Mouse (Mus musculus) ES-E14 (cell line): ENCODE measurements around the gene Baiap2. TPM values are rescaled to one million over a fixed set of nuclear protein-coding genes. Genes with fewer than 3 reads are reported as not detected.

Experiments used
- DNase-seq: peaks from one replicate; pipeline ENCODE4 v3.0.0-alpha.2; 2013; ENCODE audit warnings: low read depth, low spot score
- H3K27ac ChIP-seq: 2 replicates; pipeline ENCODE4 v1.5.1; 2012; ENCODE audit warnings: low read depth, mild to moderate bottlenecking, low read length, moderate library complexity, mixed read lengths; ENCODE audit not compliant: poor library complexity, insufficient read depth, severe bottlenecking
- H3K36me3 ChIP-seq: 2 replicates; pipeline ENCODE4 v1.6.1; 2012; ENCODE audit warnings: mild to moderate bottlenecking, low read length, moderate library complexity, mixed read lengths; ENCODE audit not compliant: control insufficient read depth, poor library complexity, insufficient read depth, severe bottlenecking
- H3K4me1 ChIP-seq, 2 experiments: fragments of 150-350 bp in 1 of 2; sonication (generic) in 1 of 2; 2 replicates each; pipeline ENCODE4 v1.6.1; 2012; ENCODE audit warnings: low read length in 2 of 2, mild to moderate bottlenecking in 1 of 2, mixed read lengths in 1 of 2; ENCODE audit not compliant: control insufficient read depth in 2 of 2, insufficient read depth in 2 of 2, poor library complexity in 1 of 2
- H3K4me3 ChIP-seq, 2 experiments: fragments of 150-350 bp in 1 of 2; sonication (generic) in 1 of 2; 2 replicates each; pipeline ENCODE4 v1.5.1; 2012; ENCODE audit warnings: low read length in 2 of 2, low read depth in 1 of 2, mild to moderate bottlenecking in 1 of 2, mixed read lengths in 1 of 2; ENCODE audit not compliant: insufficient read depth in 1 of 2, poor library complexity in 1 of 2, severe bottlenecking in 1 of 2
- H3K9ac ChIP-seq: 2 replicates; pipeline ENCODE4 v1.6.1; 2012; ENCODE audit warnings: low read depth, mild to moderate bottlenecking, low read length, mixed read lengths; ENCODE audit not compliant: poor library complexity, insufficient read depth, severe bottlenecking
- H3K9me3 ChIP-seq: fragments of 150-350 bp; sonication (generic); 2 replicates; pipeline ENCODE4 v1.6.1; 2012; ENCODE audit warnings: low read depth, mild to moderate bottlenecking, low read length; ENCODE audit not compliant: control insufficient read depth, insufficient read depth
- CHD2 ChIP-seq: IDR thresholded peaks from 2 replicates; pipeline ENCODE4 v1.6.1; 2014; ENCODE audit warnings: mild to moderate bottlenecking, low read depth, low read length, inconsistent platforms
- HCFC1 ChIP-seq: IDR thresholded peaks from 2 replicates; pipeline ENCODE4 v1.6.1; 2012; ENCODE audit warnings: low read length, inconsistent platforms, borderline replicate concordance; ENCODE audit not compliant: insufficient read depth
- MAFK ChIP-seq: IDR thresholded peaks from 2 replicates; pipeline ENCODE4 v1.6.1; 2014; ENCODE audit warnings: mild to moderate bottlenecking, low read depth, low read length, inconsistent platforms; ENCODE audit not compliant: insufficient read depth
- ZC3H11A ChIP-seq: IDR thresholded peaks from 2 replicates; pipeline ENCODE4 v1.6.1; 2012; ENCODE audit warnings: low read depth, mild to moderate bottlenecking, inconsistent platforms, low read length, borderline replicate concordance
- ZNF384 ChIP-seq: IDR thresholded peaks from 2 replicates; pipeline ENCODE4 v1.6.1; 2012; ENCODE audit warnings: low read depth, low read length, inconsistent platforms
- in situ Hi-C, 2 experiments: fragments of 600-800 bp; cut with MboI; formaldehyde crosslinking; loops; one replicate each; pipeline ENCODE4 v1.15.1; 2025; ENCODE audit warnings: low sequenced_read_pairs in 2 of 2, inconsistent platforms in 1 of 2; ENCODE audit not compliant: unreplicated experiment in 2 of 2
- total RNA-seq: library from RNA; depleted of rRNA; stranded (reverse); fragments of 300-350 nt; gene quantifications from 2 replicates; pipeline ENCODE4 v1.2.3, GENCODE M21; 2012

Baiap2 gene
- total RNA-seq, 1 experiment = 23.3 TPM

DNA sequence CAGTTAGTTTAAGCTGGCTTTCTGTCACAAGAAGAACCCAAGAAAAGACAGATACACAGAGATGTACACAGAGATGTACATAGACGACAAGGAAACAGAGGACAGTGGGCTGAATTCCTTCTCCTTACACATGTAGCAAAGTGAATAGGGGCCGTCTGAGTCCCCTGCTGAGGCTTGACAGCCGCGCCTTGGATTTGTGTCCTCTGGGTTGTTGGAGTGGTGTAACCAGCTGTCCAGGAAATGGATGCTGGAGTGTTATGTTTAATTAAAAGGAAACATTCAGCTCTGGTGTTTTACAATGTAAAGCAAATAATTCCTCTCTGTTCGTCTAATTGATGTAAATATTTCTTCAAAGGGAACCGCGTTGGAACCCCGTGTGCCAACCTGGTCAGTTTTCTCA, 769 bp upstream of the Baiap2 start:
- Histone ChIP-seq H3K4me1 (peaks cover 8 to 32% of the 10 kb centered on the region in 2 experiments), H3K4me3 (peak overlapping the region; percentile 72 to 98), H3K9me3 (no peaks in the 10 kb centered on the region), H3K9ac (no peak overlapping the region), H3K27ac (no peak overlapping the region), H3K36me3 (no peaks in the 10 kb centered on the region)
- in situ Hi-C loops = no loop called here
- TF ChIP-seq ZC3H11A (no peak), CHD2 (no peak), MAFK (no peak), HCFC1 (no peak), ZNF384 (no peak)
- no peak for DNase-seq

DNA sequence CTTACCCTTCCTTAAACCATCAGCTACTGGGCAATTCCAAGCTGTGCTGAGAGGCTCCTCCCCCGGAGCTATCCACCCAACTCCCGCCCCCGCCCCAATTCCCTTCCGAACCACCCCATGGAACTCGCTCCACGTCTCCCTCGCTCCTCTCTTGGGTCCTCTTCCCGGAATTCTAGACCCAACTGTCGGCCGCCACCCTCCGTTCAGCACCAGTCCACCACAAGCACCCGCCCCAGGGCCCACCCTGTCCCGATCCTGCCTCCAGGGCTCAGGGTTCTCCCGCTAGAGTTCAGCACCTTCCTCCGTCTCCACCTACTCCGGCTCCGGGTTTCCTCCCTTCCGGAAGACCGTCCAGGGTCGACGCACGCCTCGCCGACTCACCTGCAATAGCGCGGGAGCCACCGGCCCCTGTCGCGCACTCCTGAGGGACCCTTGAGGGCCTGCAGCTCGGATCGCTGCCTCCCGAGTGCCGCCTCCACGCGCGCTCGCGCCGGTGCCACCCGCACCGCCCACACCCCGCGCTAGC, 299 bp upstream of the Baiap2 start:
- no peak overlapping the region for H3K27ac ChIP-seq
- H3K9me3 ChIP-seq = no peaks in the 10 kb centered on the region
- peaks cover 8 to 29% of the 10 kb centered on the region in 2 experiments for H3K4me1 ChIP-seq
- DNase-seq = peak; percentile 73
- H3K36me3 ChIP-seq = no peaks in the 10 kb centered on the region
- H3K4me3 ChIP-seq = peak overlapping the region; percentile 72 to 98
- TF ChIP-seq ZC3H11A (no peak), HCFC1 (peak; percentile 65; the same call in 1 of the 2 replicates), MAFK (no peak), ZNF384 (no peak), CHD2 (no peak; the same call in 1 of the 2 replicates)
- in situ Hi-C loops = no loop called here
- H3K9ac ChIP-seq = peak overlapping the region; percentile 62

DNA sequence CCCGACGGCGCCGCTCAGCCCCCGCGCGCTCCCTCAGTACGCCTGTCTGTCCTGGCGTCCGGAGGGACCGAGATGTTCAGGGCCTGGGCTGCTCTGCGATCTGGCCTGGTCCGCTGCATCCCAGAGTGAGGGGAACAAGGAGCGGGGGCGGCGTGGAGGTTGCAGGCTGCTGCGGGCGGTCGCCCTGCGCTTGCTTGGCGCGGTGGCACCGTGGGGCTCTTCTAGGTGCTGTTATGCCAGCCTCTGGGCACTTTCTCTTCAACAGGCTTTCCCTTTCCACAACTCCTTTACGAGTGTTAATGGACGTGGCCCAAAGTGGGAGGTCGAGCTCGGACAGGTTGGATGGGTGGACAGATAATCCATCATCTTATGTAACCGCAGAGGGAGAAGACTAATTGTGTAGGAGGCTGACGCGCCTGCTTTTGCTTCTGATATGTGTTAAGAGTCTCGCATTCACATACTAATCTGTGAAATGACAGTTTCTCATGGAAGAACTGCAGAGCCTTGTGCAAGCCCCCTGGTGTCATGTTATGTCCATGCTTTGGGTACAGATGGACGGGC, 945 bp downstream of the Baiap2 start:
- H3K27ac ChIP-seq = no peak overlapping the region
- H3K9ac ChIP-seq = peak overlapping the region; percentile 75
- no peaks in the 10 kb centered on the region for H3K9me3 ChIP-seq
- H3K4me3 ChIP-seq = peak overlapping the region; percentile 80 to 83
- H3K4me1 ChIP-seq = peaks cover 10 to 26% of the 10 kb centered on the region in 2 experiments
- H3K36me3 ChIP-seq = no peaks in the 10 kb centered on the region
- in situ Hi-C loops = no loop called here
- no peak for DNase-seq
- TF ChIP-seq HCFC1 = no peak
- no peak for TF ChIP-seq MAFK
- no peak for TF ChIP-seq ZC3H11A
- TF ChIP-seq ZNF384 = no peak
- TF ChIP-seq CHD2 = no peak

DNA sequence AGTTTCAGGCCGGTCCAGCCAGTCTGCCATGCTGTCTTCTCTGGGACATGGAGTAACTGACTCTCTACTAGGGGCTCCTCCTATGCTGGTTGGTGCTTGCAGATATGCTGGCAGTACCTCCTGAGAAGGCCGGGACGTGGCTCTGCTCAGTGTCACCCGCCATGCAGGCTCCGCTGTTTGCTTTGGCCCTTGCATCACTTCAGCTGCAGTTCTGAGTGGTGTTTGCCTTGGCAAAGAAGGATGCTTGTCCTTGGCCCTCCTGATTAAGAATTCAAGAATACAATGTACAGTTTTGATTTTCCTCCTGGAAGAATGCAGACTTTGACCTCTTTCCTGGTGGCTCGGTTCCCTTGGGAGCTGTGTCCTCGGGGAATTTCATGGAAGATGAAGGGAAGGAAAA, 2.8 kb downstream of the Baiap2 start:
- no peaks in the 10 kb centered on the region for H3K36me3 ChIP-seq
- H3K4me1 ChIP-seq = peaks cover 7 to 15% of the 10 kb centered on the region in 2 experiments; a peak in 3 of 4 replicates
- TF ChIP-seq HCFC1 (no peak), CHD2 (no peak), MAFK (no peak), ZC3H11A (no peak), ZNF384 (no peak)

DNA sequence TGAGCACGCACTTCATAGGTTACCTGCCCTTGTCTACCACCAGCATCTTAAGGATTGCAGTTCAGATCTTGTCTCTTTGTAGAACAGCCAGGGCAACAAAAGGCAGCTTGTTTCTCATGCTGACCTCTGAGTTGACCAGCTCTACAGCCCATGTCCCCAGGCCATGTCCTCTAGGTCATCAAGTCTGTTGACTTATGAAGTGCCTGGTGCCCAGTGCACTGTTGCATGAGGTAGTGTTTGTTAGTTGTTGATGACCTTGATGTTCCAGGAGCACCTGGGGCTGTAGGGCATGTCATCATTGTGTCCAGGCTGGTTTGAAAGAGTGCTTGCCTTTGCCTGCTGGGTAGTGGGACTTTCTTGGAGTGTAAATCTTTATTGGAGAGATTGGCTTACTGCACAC, 4.9 kb downstream of the Baiap2 start:
- H3K36me3 ChIP-seq = no peaks in the 10 kb centered on the region
- peaks cover 1 to 10% of the 10 kb centered on the region in 2 experiments; a peak in 1 of 4 replicates for H3K4me1 ChIP-seq
- no peaks in the 10 kb centered on the region for H3K9me3 ChIP-seq
- in situ Hi-C loops = no loop called here
- H3K27ac ChIP-seq = no peak overlapping the region
- no peak for DNase-seq
- H3K4me3 ChIP-seq = no peak overlapping the region
- H3K9ac ChIP-seq = no peak overlapping the region
- TF ChIP-seq CHD2 = no peak
- TF ChIP-seq HCFC1 = no peak
- TF ChIP-seq ZNF384 = no peak
- no peak for TF ChIP-seq MAFK
- no peak for TF ChIP-seq ZC3H11A

More for the DNA sequence above, 2.8 kb downstream of the Baiap2 start:
- H3K27ac ChIP-seq = no peak overlapping the region
- no peak overlapping the region for H3K4me3 ChIP-seq
- no peak for DNase-seq
- H3K9me3 ChIP-seq = no peaks in the 10 kb centered on the region
- in situ Hi-C loops = no loop called here
- no peak overlapping the region for H3K9ac ChIP-seq
